Mouse (Mus musculus): ENCODE results near the gene Ankrd31. TPM values are rescaled to one million over a fixed set of nuclear protein-coding genes. Genes with fewer than 3 reads are reported as not detected.
A peak's percentile ranks its signal among the peaks of the same experiment; 100 is the strongest.
"Not testable (repeated sequence)": the region's sequence is repeated elsewhere in the genome, so short reads cannot be mapped to it uniquely, and the experiment has no call there.

The Ankrd31 gene
- total RNA-seq, 2 experiments from 2014 or later = not detected

DNA sequence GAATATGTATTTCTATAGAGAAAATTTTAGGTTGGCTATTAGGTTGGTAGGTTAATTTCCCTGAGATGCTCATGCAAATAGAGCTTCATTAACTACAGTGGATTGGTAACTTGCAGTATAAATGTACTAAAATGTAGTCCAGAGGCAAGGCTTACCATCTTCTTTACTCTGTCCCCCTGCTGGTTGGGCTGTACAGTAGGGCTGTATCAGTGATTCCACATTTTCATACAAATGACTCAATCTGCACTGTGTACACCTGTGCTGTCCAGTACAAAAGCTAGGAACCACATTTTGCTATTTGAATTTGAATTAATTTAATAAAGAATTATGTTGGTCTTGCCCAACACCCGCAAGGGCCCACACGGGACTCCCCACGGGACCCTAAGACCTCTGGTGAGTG is 111.1 kb downstream of the Ankrd31 start:
- no peak for DNase-seq

DNA sequence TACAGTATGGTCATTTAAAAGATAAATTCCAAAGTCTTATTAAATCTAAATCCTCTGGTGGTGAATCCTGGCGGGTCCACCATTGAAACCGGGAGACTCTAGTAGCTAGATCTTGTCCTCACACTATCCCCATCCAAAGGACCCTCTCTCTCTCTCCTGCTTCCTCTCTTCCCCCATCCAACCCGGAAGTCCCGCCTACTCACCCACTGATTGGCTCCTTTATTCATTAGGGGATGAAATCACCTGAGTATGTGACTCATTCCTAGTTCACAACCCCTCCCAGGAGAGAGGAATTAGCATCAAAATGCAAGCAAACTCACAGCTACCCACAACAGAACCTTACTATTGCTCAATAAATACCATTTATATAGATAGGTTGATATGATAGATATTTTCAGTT is 122.7 kb downstream of the Ankrd31 start:
- no peak for DNase-seq

DNA sequence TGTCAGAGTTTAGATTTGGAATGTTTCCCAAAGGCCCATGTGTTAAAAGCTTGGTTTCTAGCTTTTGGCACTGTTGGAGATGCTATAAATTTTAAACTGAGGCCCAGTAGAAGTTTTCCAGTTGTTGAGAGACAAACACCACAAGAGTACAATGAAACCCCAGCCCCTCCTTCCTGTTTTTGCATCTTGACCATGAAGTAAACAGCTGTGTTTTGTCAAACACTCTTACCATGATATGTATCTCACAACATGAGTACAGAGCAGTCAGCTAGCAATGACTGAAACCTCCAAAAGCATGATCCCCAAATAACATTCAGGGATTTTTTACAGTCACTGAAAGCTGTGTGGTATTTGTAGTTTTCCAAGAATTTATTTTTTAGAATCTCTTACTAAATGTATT is 126.0 kb downstream of the Ankrd31 start:
- no peak for DNase-seq

DNA sequence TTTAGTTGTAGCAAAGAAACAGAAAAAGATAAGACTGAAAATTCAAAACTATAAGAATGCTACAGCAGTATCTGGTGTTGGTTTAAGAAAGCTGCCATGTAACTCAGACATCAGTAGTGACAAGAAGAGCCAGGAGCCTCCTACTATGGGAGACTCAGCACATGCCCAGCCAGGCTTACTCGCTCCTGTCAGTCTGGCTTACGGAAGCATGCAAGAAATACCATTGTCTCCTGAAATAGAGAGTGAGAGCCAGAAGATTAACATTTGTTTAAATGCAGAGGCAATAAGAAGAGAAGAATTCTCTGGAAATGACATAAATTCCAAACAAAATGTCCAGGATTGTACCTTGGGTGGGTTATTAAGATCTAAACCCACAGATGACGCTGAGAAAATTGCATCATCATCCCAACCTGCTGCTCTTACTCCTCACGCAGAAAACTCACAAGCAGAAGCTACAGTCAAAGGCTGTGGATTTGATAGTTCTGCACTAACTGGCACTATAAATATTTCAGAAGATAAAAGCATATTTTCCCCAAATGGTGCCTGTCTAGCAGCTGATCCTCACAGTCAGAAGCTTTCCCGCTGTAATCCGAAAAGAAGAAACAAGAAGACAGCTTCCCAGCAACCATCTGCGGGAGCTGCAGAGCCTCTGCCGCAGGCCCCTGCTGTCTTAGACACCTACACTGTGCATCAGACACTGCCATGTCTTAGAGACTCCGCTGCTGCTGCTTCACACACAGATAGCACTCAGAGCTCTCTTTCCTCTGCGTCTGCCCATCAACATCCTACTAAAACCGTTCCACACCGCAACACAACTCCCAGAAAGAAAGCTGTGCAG is 130.4 kb downstream of the Ankrd31 start:
- no peak for DNase-seq

DNA sequence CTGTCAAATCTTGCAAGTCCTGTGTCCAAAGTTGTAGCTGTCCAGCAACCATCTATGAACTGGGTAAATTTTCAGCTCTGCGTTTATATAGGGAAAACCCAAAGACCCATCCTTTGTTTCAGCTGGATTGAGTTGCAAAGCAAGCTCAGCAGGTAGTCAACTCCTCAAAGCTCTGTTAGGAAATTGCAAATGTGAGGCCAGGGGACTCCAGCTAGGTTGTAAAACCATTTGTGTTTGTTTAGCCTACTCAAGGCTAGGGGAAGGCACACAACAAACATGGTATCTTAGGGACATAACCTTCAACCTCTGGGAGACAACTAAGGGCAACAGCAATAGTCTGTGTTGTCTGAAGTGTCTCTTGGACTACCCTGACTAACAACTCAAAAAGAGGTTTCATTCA is 136.5 kb downstream of the Ankrd31 start:
- DNase-seq = no peak

DNA sequence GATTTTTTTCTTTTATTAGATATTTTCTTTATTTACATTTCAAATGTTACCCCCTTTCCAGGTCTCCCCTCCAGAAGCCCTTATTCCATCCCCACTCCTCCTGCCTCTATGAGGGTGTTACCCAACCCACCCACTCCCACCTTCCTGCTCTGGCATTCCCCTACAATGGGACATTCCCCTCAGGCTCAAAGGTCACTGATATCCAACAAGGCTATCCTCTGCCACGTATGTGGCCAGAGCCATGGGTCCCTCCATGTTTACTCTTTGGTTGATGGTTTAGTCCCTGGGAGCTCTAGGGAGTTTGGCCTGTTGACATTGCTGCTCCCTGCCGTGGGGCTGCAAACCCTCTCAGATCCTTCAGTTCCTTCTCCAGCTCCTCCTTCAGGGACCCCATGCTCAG is 141.9 kb downstream of the Ankrd31 start:
- DNase-seq = no peak

DNA sequence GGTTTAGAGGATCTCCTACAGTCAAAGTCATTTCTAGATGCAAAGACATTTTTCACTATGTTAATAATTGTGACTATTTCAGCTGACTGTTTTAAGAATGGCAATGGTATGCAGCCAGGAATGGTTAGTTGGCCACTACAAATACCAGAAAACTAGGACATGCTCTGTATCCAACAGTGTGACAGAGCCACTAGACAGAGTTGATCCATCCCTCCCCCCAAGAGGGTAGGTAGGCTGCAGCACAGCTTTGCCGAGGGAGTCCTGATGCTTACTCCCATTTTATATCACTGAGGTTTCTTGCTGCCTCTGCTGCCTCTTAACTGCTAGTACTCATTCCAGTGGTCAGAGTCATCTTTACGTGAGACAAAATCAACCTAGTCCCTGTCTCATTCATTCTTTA is 147.1 kb downstream of the Ankrd31 start:
- no peak for DNase-seq

DNA sequence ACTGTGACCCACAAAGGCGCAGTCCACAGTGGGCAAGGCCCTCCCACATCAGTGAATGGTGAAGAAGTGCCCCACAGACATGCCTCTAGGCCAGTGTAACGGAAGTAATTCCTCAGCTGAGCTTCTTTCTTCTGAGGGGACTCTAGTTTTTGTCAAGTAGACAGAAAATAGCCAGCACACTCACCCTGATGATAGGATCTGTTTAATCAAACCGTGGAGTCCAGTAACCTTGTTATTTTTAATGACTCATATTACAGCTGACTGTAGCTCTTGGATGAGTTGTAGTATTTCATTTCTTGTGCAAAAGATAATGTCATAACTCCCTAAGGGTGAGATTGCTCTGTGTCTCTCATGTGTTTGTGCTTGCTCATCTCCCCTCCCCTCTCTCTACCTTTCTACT is 158.6 kb downstream of the Ankrd31 start:
- no peak for DNase-seq

DNA sequence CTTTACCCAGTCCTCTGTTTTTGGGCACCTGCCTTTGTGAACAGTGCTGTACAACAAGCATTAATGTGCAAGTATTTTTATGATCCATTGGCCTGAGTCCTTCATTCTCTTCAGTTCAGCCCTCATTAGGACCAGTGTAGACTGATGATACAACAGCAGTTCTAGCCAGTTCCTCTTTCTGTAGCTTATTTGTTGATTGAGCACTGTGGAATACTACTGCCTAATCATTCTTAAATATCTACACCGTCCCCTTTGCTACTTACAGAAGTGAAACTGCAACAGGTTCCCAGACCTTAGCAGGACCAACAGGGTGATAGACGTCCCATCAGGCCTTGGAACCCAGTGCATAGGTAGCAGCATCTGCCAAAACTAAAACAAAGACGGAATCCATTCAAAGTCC is 163.1 kb downstream of the Ankrd31 start:
- DNase-seq = no peak

DNA sequence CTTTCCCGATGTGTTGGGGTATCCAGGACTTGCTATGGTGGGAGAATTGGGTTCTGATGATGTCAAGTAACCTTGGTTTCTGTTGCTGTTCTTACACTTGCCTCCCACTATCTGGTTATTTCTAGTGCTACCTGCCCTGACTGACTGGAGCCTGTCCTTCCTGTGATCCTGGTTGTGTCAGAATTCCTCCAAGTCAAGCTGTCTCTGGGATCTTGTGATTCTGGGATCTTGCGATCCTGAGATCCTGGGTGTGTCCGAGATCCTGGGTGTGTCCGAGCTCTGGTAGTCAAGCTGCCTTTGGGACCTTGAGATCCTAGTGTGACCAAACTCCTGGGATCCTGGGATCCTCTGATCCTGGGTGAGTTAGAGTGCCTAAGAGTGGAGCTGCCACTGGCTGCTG is 175.1 kb downstream of the Ankrd31 start:
- DNase-seq = not testable (repeated sequence)

DNA sequence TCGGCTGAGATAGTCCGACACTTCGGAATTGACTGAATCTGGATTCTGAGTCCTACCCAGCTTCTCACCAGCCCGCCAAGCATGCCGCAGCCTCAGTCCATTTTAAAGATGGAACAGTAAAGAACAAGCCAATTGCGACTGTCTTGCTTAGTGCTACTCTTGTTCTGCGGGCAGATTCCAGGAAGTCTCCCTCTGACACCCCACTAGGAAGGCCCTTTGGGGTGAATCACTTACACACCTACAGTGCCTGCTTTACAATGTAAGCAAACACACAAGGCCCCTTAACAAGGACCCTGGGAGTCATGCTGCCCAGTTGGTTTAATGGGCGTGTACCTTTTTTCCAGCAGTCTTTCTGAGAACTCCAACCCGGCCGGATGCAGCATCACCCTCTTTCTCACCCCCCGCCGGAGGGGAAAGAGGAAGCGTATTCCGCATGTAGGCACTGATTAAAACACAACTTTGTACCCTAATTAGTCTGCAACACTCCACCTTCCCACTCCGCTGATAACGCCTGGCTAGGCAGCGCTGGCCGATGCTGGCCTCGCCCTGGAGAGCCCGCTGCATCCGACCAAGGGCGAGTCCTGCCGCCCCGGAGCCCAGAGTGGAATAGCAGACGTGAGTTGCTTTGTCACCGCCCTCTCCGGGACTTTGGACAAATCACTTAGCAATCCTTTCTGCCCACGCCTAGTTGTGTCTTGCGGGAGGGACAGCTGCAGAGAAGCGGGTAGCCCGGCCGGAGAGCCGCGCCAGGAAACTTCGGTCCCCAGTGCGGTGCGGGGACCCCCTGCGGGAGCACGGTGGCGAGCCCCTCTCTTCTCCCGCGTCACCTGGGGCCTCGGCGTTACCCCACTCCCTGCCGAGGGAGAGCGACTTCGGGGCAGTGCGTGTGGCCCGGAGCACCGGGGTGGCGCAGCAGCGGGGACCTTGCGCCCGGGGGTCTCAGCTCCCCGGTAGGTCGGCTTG is 176.2 kb downstream of the Ankrd31 start, which contains the start of gene Gcnt4:
Gcnt4 (plus strand) TSS at position 691 of the 963 bp plus-strand sequence.
- DNase-seq = peak; percentile 37

DNA sequence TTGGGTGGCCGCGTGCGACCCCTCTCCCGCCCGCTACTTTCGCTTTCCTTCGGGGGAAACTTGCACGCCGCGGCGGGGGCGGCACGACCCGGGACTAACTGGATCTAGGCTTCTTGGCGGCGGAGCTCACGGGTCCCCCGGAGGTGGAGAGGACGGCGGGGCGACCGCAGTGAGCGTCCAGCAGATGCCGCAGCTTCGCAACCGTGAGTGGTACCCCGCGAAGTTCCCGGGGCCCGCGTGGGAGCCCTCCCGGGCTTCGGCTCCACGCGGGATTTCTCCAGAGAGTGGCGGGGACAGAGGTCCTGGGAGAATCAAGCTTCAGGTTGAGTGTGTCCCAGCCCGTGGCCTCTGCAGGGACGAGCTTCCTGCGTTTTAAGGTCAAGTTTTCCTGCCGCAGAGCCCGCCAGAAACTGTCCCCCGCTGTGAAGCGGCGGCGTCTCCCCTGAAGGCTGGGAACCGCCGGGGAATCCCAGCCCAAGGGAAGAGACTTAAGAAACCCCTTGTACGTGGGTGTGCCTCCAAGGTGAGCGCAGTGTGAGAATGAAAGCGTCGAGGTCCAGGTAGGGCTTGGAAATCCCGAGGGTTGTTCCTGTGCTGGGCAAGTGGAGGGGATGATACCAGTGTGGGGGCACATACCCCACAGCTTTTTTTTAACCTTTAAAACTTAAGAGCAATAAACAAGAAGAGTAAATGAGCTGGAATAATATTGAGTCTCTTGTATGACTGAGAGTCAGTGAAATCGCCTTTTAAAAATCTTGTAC is 177.1 kb downstream of the Ankrd31 start:
- peak; percentile 33 for DNase-seq

DNA sequence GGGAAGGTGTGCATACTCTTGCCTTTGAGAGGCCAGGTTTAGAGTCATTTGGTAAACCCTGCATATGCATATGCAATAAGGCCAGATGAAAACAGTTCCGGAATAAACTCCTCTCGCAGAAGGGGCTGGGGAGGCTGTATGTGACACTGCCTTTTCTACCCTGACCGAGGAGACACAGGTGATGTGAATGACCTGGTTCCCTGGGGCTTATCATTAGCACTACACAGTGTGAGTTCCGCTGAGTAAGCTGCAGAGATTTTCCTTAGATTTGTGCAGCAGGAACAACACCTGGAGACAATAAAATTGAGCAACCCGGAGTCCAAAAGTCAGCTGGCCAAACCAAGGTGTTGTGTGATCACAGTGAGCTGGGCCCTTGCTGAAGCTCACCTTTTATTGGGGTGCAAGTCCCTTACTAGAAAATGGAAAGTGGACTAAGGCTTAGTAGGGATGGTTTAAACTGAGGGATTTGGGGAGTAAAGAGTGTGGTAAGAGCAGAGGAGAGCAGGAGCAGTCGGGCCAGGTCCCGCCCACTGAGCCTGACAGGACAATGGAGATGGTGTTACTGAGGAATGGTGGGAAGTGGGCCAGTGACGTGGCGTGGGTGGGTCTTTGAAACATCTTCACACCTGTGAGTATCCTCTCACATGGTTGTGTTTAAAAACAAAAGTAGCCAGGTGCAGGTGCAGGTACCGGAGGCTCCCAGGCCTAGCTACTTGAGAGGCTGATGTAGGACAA is 178.1 kb downstream of the Ankrd31 start:
- no peak for DNase-seq

DNA sequence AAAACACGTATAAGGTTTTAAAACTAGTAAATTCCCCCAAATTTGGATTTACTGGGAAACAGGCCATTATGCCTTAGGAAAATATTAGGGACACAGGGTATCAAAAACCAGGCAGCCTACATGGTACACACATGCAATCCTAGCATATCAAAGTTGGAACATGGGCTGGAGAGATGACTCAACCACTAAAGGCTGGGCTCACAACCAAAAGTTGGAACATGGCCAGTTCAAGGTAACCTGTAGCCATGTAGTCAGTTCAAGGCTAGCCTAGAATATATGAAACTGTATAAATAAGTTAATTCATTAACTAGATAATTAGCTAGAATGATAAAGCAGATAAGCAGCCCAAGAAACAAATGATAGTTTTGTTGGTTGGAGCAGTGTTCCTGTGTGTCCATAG is 179.7 kb downstream of the Ankrd31 start:
- no peak for DNase-seq

DNA sequence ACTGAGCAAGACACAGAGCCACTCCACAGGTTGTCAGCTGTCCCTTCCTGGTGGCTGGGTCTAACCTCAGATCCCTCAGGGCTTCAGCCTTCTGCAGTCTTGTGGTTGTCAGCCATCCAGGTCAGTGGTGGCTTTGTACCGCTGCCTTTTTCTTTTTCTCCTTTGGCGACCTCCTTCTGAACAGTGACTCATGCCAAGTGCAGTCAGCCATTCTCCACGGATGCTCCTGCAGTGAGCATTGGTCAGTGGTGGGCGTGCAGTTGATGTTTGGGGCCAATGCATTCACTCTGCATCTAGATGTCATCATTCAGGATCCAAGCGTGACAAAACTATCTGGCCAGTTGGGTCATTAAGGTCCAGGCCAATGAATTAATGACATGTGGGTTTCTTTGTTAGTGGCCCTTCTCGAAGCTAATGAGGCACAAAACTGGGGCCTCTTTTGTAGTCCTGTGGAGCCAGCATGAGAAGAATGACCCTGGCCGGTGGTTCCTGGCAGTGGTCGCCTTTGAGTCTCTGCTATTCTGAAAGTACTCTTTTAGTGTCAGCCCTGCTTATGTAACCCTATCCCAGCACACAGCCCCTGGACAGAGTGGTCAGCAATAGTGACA is 180.5 kb downstream of the Ankrd31 start:
- no peak for DNase-seq

DNA sequence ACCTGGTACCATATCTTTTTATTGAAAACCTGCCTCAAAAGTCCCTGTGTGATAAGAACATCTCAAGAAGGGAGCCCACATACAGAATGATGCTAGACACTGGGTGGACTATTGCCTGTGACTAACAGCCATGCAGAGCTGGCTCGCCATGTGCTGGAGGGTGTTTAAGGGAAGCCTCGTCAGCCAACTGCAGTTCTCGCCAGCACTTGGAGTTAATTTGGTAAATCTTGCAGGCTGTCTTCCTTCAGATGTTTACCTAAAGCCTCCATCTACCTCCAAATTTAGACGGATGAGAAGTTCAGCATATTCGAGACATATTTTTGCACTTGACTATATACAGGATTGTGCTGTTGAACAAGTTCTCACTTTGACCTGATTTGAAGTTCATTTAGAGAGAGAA is 184.7 kb downstream of the Ankrd31 start:
- DNase-seq = no peak

DNA sequence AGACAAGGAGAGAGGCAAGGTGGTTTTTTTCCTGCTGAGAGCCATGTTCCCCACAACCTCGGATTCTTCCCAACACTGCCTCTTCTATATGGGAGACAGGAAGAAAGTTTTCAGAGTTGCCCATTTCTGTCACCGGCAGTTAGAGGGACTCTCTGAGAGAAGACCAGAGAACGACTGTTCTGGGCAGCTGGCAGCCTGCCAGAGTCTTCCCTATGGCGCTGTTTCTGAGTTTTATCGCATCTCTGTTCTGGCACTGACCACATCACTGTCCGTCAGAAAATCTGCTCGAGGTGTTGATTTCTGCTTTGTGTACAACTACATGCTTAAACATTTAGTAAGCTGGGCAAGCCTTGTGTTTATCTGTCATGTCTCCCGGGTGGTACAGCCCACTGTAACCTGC is 185.3 kb downstream of the Ankrd31 start:
- DNase-seq = no peak

DNA sequence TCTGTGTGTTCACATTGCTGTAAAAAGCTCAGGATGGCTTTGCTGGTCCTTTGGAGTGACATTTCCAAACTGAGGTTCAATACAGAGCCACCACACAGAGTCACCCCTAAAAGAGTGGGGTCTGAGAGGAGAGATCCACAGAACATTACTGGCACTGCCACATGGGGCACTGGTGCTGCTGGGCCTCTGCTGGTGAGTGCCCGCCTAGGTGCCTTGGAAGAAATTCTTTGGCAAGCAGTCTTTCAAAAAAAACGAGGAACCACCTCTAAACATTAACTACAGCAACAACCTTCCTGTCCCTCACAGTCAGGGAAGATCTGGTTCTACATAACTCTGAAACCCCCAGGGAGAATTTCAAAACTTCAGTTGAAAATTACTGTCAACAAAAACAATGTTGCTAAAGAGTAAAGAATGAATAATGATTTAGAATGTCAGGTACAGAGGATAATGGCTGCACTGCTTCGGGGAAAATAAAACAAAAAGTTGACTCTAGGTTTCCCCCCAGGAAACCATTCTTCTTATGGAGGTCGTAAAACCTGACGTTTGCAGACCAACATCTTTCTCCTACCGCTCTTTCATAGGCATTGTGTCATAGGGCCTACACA is 188.2 kb downstream of the Ankrd31 start:
- DNase-seq = no peak

DNA sequence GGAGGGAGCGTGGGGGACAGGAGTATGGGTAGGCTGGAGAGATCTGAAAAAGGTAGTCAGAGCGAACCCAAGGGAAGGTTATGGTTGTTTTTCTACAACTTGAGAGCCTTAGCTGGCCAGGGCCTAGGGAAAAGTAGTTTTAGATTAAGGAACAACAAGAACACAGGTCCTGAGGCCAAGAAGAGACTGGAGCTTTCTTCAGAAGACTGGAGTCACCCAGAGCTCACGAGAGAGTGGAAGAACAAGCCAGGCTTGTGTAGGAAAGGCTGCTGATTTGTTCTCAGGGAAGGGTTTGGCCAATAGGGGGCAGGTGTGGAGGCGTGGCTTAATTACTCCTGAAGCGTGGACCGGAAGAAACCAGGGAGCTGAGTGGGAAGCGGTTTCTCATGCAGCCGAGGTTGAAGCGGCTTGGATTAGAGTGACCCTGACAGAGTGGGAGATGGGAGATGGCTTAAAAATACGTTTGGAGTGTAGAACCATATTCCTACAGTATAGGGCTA is 189.0 kb downstream of the Ankrd31 start:
- DNase-seq = no peak

DNA sequence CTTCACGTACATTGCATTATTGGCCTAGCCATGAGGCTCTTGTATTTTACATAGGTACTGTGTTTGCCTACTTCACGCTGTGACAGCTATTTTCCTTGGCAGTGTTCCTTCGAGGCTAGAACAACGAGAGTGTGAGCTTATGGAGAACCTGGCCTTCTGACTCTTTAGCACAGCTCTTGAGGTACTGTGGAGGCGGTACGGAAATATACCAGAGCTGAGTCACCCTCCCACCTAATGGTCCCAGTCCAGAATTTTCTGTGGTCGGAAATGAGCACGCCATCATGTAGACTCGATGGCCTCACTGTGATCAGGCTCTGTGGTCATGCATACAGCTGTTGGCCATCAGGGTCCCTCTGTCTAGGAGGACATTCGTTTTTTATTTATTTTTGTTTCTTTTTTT is 191.6 kb downstream of the Ankrd31 start:
- DNase-seq = no peak

DNA sequence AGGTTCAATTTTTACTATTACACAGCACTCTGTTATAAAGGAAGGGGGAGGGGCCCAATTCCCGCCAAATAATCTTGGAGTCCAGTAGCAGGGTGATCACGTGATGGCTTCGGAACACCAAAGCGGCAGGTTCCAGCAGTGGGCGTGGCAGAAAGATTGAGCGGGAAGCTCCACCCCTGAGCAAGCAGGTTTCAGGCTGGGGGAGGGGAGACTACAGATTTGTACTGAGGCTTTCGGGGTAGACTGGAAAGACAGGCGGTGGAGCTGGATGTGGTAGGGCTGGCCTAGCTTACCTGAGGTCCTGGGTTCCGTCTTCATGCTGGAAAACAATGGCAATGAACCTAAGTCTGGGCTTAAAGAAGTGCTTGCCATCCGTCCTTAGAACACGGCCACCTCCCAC is 193.4 kb downstream of the Ankrd31 start:
- DNase-seq = not testable (repeated sequence)

Measured in gastrocnemius, postnatal 10 days (tissue).